Mouse (Mus musculus) stomach, postnatal 0 days (tissue): ENCODE results near the gene Nol4l. TPM values are rescaled to one million over a fixed set of nuclear protein-coding genes. Genes with fewer than 3 reads are reported as not detected.

Experiments
- ATAC-seq: fragments of 200-750 bp; cut with Nextera tagmentation; 2 replicates; pipeline ENCODE4 v1.8.0; 2017; ENCODE audit not compliant: low FRiP score, low TSS enrichment
- DNase-seq: peaks from one replicate; pipeline ENCODE4 v3.0.0-alpha.2; 2016; ENCODE audit warnings: low spot score
- H3K27ac ChIP-seq: fragments of 300-500 bp; sonication (generic); replicated peaks from 2 replicates; pipeline ENCODE4 v1.5.1; 2014; ENCODE audit warnings: mild to moderate bottlenecking, control low read depth
- H3K27me3 ChIP-seq: fragments of 300-500 bp; sonication (generic); 2 replicates; pipeline ENCODE4 v1.6.1; 2014; ENCODE audit warnings: low read length; ENCODE audit not compliant: control insufficient read depth, insufficient read depth
- H3K36me3 ChIP-seq: fragments of 300-500 bp; sonication (generic); 2 replicates; pipeline ENCODE4 v1.6.1; 2014; ENCODE audit warnings: low read length, mixed read lengths; ENCODE audit not compliant: control insufficient read depth, insufficient read depth
- H3K4me1 ChIP-seq: fragments of 300-500 bp; sonication (generic); replicated peaks from 2 replicates; pipeline ENCODE4 v1.6.1; 2014; ENCODE audit warnings: antibody characterized with exemption; ENCODE audit not compliant: control insufficient read depth, insufficient read depth
- H3K4me2 ChIP-seq: fragments of 300-500 bp; sonication (generic); replicated peaks from 2 replicates; pipeline ENCODE4 v1.6.1; 2014; ENCODE audit warnings: low read depth, mild to moderate bottlenecking, control low read depth, moderate library complexity
- H3K4me3 ChIP-seq: fragments of 300-500 bp; sonication (generic); 2 replicates; pipeline ENCODE4 v1.5.1; 2014; ENCODE audit warnings: low read depth, low read length, control low read depth
- H3K9ac ChIP-seq: fragments of 300-500 bp; sonication (generic); 2 replicates; pipeline ENCODE4 v1.6.1; 2014; ENCODE audit warnings: mild to moderate bottlenecking, low read length, control low read depth, mixed read lengths
- H3K9me3 ChIP-seq: fragments of 300-500 bp; sonication (generic); 2 replicates; pipeline ENCODE4 v1.6.1; 2016; ENCODE audit warnings: low read length; ENCODE audit not compliant: control insufficient read depth
- CTCF ChIP-seq: IDR thresholded peaks from 2 replicates; pipeline ENCODE4 v1.5.1; 2016; ENCODE audit warnings: antibody characterized with exemption, low read depth, mild to moderate bottlenecking, moderate library complexity
- EP300 ChIP-seq: optimal IDR thresholded peaks from 2 replicates; pipeline ENCODE3; 2016; ENCODE audit warnings: antibody characterized with exemption
- WGBS: fragments of 180-500 bp; shearing (Covaris S2); extraction: QIAGEN DNeasy Blood & Tissue Kit; methylation state at CpG from one replicate; pipeline ENCODE4 v1.1.7; 2014; 5-methylcytosine and 5-hydroxymethylcytosine counted together
- polyA plus RNA-seq: library from polyadenylated mRNA; unstranded; fragments of >200 nt; fragmentation: Nextera tagmentation; extraction: Ambion mirVana; gene quantifications from 2 replicates; pipeline ENCODE4 v1.2.1, GENCODE M21; 2015

Nol4l gene
- polyA plus RNA-seq, 1 experiment from 2014 or later = 4.4 TPM

DNA sequence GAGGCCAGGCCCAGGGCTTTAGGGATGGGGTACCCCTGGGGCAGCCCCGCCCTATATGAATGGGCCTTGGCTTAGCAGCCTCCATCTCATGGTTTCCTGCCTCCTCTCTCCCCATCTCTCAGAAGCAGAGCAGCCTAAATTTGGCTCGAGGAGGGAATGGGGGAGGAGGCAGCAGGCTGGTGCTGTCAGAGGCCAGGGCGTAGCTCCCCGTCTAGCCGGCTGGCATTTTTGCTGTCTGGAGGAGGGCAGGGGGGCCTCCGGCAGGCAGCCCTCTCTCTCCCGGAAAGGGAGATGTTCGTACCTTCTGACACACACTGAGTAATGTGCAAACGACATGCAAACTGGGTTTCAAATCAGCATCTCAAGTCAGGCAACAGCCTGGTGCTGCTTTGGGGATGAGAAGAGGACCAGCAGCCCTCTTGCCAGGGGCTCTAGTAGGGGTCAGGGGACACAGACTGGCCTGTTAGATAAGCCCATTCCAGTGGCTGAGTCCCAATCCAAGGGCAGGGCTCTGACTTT, 35.4 kb downstream of the Nol4l start:
- Histone ChIP-seq H3K9ac (no peak overlapping the region), H3K4me1 (no peaks in the 10 kb centered on the region; the same call in 1 of the 2 replicates)
- 0 out of 2 replicates have a peak, but pooled peaks have one; percentile 3 for ATAC-seq

DNA sequence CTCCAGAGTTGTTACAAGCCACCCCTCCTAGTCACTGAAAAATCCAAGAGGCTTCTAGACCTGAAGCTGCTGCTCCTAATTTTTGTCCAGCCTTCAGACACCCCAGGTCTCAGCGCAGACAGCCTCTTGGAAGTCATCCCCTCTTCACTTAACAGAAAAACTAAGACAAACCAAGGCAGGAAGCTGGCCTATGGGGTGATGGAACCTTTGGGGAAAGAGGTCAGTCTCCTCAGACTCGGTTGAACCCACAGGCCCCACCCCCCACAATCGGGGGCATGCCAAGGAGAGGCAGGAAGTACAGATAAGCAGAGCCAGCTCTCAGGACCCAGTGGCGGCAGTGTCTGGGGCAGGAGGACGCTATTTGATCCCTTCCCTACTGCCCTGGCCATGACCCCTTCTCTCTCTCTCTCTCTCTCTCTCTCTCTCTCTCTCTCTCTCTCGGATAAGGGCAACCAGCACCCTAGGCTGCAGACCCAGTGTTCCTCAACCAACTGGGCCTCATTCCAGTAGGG, 35.9 kb downstream of the Nol4l start:
- no peaks in the 10 kb centered on the region for H3K9me3 ChIP-seq
- ATAC-seq (peak; percentile 27; the same call in 1 of the 2 replicates), DNase-seq (peak; percentile 53)
- H3K27ac ChIP-seq = peak overlapping the region; percentile 18; the same call in 1 of the 2 replicates
- WGBS = 19% methylated on average over 5 of the region's 6 CpGs
- H3K27me3 ChIP-seq = no peaks in the 10 kb centered on the region
- H3K36me3 ChIP-seq = no peaks in the 10 kb centered on the region
- no peak overlapping the region for H3K9ac ChIP-seq
- TF ChIP-seq EP300 = no peak
- no peak for TF ChIP-seq CTCF
- H3K4me2 ChIP-seq = no peak overlapping the region
- H3K4me1 ChIP-seq = no peaks in the 10 kb centered on the region; the same call in 1 of the 2 replicates
- H3K4me3 ChIP-seq = no peak overlapping the region

More for the DNA sequence above, 35.4 kb downstream of the Nol4l start:
- DNase-seq = peak; percentile 39
- no peaks in the 10 kb centered on the region for H3K9me3 ChIP-seq
- H3K36me3 ChIP-seq = no peaks in the 10 kb centered on the region
- H3K4me2 ChIP-seq = no peak overlapping the region
- TF ChIP-seq CTCF (no peak), EP300 (no peak)
- no peak overlapping the region for H3K27ac ChIP-seq
- WGBS = 30% methylated on average over 9 of the region's 9 CpGs
- no peak overlapping the region for H3K4me3 ChIP-seq
- no peaks in the 10 kb centered on the region for H3K27me3 ChIP-seq

DNA sequence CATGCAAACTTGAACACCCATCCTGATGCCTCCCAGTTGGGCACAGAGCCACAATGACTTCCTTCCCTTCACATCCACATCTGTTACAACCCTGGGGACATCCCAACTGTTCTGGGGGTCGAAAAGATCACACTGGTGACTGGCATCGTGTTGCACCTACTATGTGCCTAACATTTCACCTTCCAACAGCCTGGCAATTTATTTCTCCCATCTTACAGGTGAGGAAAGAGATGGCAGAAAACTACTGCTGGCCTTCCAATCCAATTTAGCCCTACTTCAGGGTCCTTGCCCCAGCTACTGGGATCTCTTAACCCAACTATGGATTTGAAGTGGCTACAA, 36.4 kb downstream of the Nol4l start:
- WGBS = 27% methylated on average over 2 of the region's 2 CpGs
- peak overlapping the region; percentile 18; the same call in 1 of the 2 replicates for H3K27ac ChIP-seq

DNA sequence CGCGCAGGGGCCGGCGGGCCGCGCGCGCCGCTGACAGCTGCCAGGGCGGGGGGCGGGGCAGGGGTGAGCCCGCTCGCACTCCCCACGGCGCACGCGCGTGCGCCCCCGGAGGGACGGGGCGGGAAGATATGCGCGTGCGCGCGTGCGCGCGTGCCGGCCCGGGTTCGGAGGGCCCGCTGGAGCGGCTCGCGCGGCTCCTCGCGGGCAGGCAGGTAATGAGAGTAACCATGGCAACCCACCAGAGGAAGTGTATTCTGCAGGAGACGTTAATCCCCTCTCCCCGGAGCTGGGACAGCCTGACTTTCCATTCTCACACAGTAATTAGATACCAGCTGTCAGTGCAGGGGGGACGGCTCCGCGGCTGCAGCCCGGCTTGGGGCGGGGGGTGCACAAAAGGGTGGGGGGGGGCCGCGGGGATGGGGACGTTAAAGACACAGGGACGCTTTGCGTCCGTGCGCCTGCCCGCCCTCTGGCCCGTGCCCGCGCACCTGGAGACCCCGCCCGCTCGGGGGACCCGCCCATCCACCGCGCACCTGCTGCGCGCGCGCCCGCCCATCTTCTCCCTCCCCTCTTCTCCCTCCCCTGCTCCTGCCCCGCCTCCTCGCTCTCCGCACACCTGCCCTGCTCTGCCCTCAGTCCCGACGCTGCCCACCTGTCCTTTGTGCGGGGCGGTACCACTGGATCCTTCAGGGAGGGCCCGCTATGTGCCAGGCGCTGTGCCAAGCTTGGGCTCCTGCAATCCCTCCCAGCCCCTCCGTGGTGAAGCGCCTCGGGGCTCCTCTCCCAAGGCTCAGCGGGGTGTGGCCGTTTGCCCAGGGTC, 37.0 kb downstream of the Nol4l start, which contains the start of gene 4930404H24Rik:
TSS of gene 4930404H24Rik (plus strand) at position 218 of the 820 bp plus-strand sequence.
- Histone ChIP-seq H3K4me2 (peak within 1 kb of the TSS; percentile 97), H3K36me3 (no peaks in the 10 kb centered on the region), H3K27me3 (no peaks in the 10 kb centered on the region), H3K27ac (peak within 1 kb of the TSS; percentile 18; the same call in 1 of the 2 replicates), H3K4me1 (no peaks in the 10 kb centered on the region; the same call in 1 of the 2 replicates), H3K9me3 (no peaks in the 10 kb centered on the region), H3K9ac (peak within 1 kb of the TSS; percentile 65), H3K4me3 (peak within 1 kb of the TSS; percentile 61)
- DNase-seq = peak; percentile 86
- under 1% methylated on average over 46 of the region's 83 CpGs for WGBS
- no peak for TF ChIP-seq CTCF
- no peak for TF ChIP-seq EP300
- ATAC-seq = peak; percentile 67

More for the DNA sequence above, 36.4 kb downstream of the Nol4l start:
- Histone ChIP-seq H3K4me3 (peak overlapping the region; percentile 61), H3K4me1 (no peaks in the 10 kb centered on the region; the same call in 1 of the 2 replicates), H3K36me3 (no peaks in the 10 kb centered on the region), H3K27me3 (no peaks in the 10 kb centered on the region), H3K9ac (no peak overlapping the region), H3K4me2 (peak overlapping the region; percentile 97), H3K9me3 (no peaks in the 10 kb centered on the region)
- ATAC-seq (no peak), DNase-seq (no peak)
- TF ChIP-seq CTCF = no peak
- TF ChIP-seq EP300 = no peak

DNA sequence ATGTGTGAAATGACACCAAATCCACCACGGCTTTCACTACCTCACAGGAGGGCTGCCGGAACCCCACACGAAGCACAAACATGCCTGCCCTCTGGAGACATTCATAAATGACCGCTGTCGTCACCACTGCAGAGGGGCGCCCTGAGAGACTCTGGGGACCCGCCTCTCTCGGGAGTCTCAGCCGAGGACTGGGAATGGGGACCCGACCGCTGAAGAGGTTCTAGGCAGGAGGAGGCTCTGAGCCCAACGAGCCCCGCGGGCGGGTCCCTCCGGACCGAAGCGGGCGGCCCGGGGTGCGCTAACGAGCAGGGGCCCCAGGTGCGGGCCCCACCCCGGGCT, 37.6 kb downstream of the Nol4l start:
- Histone ChIP-seq H3K4me2 (peak overlapping the region; percentile 97), H3K27me3 (no peaks in the 10 kb centered on the region), H3K9ac (peak overlapping the region; percentile 65), H3K4me3 (peak overlapping the region; percentile 61), H3K4me1 (no peaks in the 10 kb centered on the region; the same call in 1 of the 2 replicates), H3K36me3 (no peaks in the 10 kb centered on the region), H3K9me3 (no peaks in the 10 kb centered on the region), H3K27ac (no peak overlapping the region)
- no peak for TF ChIP-seq CTCF
- TF ChIP-seq EP300 = no peak
- 0 out of 2 replicates have a peak, but pooled peaks have one; percentile 8 for ATAC-seq
- no peak for DNase-seq
- 3% methylated on average over 24 of the region's 24 CpGs for WGBS
